Mouse (Mus musculus): Measurements from ENCODE around the gene Dll4. TPM values are rescaled to one million over a fixed set of nuclear protein-coding genes. Genes with fewer than 3 reads are reported as not detected.

The Dll4 gene
- polyA plus RNA-seq, 1 experiment = 24.5 TPM

DNA sequence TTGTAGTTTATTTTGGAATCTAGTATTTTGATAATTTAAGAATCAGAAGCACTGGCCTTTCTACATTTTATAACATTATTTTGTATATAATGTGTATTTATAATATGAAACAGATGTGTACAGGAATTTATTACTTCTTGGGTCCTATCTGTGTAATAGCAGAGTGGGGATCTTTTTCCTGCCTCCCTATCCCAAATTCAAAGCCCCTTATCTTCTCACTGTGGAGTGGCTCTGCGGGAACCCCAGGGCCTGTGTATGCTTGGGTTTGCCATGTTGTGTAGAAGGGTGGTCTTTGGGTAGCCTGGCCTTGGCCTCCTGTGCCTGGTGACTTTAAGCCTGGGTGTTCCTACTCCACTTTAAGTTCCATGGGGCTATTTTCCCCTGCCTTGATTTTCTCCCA, 10.0 kb downstream of the Dll4 start:
- DNase-seq (ENCODE audit: low read depth) = no peak

DNA sequence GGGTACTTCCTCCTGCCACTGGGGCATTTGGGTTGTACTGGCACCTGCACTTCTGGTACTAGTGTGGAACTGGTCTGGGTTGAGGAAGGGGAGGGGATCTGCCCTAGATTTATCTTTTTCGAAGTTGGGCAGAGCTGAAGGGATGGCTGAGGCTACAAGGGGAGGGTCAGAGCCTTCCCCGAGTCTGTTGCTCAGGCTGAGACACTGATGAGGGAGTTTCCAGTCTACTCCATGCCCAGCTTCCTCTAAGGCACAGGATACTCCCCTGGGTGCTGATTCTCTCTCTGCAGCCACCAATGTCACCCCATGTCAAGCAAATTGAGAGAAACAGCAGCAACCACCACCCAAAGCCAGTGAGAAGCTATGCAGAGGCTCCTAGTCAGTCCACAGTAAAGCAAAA, 10.4 kb downstream of the Dll4 start:
- no peak for DNase-seq (ENCODE audit: low read depth)

DNA sequence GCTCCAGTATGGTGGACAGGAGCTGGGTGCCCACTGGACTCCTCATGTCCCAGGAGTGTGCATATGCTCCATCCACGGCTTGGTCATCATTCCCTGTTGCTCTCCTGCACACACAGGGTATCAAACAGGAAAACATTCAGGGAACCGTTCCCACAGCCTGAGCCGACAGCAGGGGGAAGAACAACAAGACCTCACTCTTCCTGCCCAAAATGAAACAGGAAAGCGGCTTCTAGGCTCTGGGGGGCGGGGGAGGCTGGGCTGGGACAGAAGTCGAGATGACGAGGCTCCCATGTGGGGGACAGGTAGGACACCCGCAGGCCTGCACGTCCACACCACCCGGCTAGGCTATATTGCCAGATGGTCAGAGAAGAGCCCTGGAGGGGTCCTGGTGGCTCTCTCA, 10.9 kb downstream of the Dll4 start:
- DNase-seq (ENCODE audit: low read depth) = no peak

DNA sequence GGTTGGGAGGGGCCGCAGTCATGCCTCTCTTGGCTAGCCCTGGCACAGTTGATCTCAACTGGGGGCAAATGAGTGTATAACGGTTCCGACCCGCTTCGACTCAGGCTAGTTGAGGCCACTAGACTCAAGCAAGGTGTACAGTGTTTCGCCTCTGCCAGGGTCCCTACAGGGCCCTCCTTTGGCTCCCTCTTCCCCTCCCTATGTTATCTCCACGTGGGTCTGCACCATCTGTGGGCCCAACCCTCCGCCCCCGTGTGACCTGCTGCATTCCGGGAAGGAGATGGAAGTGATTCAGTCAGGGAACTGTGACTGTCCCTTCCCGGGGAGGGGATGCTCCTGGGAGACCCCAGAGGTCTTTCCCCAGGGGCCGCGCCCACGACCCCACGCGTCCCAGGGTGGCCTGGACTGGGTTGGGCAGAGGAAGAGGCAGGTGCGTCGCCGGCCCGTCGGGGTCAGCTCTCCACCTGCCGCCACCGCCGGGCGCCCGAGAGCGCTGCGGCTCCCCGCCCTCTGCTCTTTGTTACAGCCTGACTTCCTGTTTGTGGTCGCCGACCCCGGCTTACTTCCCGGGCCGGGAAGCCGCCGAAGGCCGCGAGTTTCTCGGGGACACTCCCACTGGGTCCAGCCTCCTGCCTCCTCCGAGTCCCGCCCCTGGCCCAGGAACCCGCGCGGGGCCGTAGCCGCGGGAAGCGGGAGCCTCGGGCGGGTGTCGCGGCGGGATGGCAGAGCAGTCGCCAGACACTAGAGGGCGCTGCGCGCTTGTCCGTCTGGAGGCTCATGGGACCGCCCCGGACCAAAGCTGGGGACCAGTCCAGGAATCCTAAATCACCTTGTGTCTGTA, 12.1 kb downstream of the Dll4 start:
- DNase-seq (ENCODE audit: low read depth) = no peak

DNA sequence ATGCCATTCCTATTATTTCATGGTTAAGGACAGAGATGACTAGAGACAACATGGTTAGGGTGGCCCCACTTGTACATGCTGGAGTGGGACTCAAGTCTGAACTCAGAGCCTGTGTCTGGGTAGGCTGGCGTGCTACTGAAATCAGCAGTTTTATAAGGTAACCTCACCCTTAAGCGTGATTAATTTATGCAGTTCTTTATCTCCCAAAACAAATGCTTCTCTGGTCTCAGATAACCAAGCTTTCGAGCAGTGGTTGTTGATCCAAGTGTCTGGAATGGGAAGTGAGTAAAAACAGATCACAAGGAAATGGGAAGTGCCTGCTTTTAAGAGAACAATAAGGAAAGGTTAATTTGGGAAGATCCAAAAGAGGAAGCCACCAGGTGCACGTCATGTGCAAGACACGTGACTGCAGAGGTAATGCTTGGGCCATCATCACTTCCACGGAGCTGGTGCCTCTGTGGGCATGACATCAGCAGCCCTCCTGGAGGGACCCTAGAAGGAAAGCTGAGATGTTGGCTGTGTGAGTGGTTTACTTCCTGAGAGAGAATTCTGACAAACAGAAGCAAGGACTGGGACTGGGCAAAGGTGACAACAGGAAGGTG, 19.1 kb downstream of the Dll4 start:
- no peak for DNase-seq (ENCODE audit: low read depth)

DNA sequence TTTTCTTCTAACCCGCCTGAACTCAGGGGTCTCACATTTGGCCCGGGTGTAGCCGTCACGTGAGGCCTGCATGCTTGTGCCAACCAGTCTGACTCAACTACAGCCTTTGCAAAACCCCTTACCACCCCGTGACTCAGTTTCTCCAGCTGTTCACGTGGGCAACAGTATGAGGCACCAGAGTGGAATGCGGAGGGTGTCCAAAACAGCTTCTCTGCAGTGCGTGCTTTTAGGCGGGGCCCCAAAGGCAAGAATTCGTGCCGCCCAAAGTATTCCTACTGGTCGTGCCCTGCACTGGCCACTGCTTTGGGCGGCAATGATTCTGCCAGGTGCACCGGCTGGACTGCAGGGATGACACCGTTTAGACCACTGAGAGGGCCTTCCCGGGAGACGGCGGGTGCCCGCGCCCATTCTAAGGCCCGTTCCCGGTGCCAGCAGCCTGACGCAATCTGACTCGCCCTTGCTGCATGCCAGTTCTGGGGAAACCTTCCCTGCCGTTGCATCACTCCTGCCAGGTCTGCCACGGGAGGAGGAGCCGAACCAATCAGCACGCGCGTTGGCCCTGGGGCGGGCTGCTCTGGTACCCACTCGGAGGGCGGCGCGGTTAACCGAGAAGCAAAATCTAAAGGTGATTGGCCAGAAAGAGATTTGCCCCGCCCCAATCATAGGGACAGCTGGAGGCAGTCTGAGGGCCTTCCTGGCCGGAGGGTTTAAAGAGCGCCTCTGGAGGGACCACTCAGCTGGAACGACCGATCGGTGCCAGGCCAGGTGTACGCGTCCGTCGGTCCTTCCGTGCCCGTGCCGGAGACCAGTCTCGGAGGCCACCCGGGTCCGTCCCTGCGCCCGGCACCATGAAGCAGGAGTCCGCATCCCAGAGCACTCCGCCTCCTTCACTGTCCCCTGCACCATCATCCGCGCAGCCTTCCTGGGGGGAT, 25.2 kb downstream of the Dll4 start, which contains the start of gene Chac1:
Gene Chac1 (plus strand): TSS at position 675 of the 932 bp plus-strand sequence.
- no peak for DNase-seq (ENCODE audit: low read depth)

DNA sequence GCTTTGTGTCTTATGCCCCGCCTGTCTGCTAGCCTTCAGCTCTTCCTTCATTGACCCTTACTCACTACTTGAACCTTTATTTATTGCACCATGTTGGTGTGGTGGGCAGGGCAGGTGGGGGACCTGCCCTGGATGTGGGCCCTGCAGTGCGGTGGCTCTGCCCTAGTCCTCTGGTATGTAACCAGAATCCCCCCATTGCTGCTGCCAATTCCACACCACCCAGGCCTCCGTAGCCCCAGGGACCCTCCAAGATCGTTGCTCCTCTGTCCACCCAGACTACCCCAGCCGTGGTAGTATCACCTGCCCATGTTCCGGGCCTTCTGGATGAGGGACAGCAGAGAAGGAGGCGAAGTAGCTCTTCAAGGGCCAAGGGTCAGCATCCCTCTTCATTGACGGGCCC, 28.1 kb downstream of the Dll4 start:
- DNase-seq (ENCODE audit: low read depth) = no peak

DNA sequence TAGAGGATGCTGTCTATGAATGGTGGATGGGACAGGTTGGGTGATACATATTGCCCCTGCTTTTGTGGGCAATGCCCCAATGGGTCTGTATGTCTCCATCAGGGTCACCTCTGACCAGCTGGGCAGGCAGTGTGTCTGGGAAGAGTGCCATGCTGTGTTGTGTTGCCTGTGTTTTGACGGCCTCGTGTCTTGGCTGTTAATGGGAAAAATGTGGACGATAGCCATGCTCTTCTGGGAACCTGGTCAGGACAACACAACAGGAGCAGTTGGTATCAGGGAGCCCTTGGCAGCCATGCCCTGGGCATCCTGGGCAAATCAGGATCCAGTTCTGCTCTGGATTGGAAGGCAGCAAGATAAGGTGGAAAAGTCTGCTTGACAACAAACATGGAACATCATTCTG, 29.5 kb downstream of the Dll4 start:
- no peak for DNase-seq (ENCODE audit: low read depth)

DNA sequence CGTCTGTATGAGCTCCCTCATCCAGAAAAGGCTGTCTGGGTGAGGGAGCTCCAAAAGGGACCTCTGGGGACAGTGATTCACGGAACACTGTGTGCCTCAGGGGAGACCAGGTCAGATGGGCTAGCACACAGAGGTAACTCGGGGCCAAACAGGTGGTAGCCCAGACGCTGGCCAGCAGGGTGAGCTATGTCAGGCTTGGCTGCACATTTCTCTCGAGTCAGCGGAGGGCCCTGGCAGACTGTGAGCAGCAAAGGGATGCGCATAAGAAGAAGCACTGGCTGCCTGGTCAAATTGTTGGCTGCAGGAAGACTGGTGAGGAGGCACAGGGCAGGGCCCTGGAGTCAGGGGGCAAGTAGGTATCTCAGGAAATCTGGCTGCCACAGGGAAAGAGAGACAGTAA, 30.1 kb downstream of the Dll4 start:
- DNase-seq (ENCODE audit: low read depth) = no peak

DNA sequence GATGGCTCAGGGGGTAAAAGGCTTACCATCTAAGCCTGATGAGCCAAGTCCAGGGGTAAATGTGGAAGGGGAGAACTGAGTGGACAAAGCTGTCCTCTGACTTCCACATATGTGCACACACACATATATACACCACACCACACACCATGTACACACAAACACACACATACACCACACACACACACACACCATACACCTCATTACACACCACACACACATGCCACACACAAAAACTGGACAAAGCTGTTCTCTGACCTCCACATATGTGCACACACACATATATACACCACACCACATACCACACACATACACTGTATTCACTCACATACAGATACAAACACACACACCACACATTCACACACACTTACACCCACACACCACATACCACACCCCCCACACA, 30.7 kb downstream of the Dll4 start:
- DNase-seq (ENCODE audit: low read depth) = no peak

DNA sequence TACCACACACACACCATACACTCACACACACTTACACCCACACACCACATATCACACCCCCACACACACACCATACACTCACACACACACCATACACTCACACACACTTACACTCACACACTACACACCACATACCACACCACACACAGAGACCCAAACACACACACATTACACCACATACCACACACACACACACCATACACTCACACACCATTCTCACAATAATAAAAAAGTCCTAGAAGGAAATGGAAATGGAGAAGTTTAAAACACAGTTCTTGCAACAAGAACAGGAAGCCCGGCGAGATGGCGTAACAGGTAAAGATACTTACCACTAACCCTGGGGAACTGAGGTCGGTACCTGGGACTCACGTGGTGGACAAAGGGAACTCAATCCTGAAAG, 31.2 kb downstream of the Dll4 start:
- DNase-seq (ENCODE audit: low read depth) = no peak

DNA sequence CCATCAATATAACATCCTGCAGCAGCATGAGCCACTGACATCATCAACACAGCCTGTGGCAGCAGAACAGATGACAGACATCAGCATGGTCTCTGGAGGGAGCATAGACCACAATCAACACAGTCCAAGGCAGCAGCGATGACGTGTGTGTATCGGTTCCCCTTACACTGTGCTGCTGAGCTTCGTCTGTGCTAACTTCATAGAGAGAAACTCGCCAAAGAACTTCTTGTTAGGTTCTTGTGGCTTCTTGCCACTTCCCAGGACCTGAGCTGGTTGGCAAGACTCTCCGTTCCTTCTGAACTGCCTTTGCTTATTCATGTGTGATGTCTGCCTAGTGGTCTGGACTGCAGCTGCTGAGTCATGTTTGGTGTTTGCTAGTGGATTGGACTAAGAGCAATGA, 32.7 kb downstream of the Dll4 start:
- DNase-seq (ENCODE audit: low read depth) = no peak

DNA sequence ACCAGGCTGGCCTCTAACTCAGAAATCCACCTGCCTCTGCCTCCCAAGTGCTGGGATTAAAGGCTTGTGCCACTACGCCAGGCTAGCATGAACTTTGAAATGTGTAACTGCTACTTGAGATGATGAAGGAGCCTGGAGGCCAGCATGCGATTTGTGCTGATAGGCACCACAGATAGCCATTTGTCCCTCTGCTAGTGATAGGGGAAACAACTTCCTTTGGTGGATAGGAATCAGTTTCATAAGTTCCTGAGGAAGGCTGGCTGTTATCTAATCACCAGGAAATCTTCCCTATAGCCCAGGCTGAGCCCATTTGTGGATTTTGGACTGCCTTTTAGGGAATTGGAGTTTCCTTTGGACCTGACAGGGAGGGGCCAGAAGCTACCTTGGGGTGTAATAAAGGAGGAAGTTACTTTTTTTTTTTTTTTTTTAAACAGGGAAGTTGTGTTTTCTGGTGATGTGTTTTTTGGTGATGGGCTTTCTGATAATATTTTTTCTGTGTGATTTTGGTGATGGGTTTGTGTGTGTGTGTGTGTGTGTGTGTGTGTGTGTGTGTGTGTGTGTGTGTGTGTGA, 34.2 kb downstream of the Dll4 start:
- DNase-seq (ENCODE audit: low read depth) = no peak

DNA sequence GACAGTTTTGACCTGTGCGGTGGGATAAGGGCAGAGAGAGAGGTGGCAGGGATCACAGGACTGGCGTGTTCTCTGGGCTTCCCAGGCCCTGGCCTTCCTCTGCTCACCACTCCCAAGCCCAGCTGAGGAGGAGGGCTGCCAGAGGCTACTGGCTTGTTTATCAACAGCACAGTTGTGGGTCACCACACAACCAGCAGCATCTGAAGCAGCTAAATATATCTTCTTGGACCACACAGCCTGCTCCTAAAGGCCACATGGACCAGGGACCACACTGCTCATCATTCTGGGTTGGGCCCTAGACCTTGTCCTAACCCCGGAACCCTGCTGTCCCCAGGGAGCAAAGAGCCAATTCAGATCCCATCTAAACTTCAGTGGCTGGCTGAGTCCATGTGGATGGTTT, 39.4 kb downstream of the Dll4 start:
- no peak for DNase-seq (ENCODE audit: low read depth)

DNA sequence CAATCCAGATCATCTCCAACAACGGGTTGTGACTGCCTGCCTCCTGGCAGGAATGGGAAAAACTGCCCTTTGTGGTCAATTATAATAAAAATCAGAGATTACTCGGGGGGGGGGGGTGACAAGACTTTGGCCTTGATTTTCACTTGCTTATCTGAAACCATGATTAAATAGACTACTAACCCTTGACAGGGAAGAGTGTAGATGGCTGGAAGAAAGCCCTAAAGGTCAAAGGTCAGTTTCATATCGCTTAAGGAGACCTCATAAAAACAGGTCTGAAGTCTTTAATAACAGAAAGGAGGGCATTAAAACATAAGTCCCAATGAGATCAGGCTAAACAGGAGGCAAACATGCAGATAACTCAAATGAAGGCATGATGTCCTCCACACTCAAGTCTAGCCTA, 41.8 kb downstream of the Dll4 start:
- DNase-seq (ENCODE audit: low read depth) = no peak

DNA sequence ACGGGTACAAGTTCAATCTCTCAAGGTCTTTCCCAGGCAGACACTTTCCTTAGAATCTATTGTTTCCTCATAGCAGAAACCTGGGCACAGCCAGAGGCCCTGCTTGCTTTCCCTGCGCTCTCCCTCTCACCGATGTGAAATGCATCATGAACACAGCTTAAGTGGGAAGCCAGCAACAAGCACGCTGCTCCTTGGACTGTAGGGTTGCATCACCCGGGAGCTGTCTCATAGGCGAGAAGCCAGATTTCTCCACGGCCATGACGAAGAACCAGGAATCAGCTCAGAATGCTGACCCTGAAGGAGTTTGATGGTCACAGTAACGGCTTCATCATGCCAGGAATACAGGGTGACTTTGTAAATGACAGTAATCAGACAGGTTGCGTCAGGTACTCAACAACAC, 44.5 kb downstream of the Dll4 start:
- peak; percentile 17 for DNase-seq (ENCODE audit: low read depth)

DNA sequence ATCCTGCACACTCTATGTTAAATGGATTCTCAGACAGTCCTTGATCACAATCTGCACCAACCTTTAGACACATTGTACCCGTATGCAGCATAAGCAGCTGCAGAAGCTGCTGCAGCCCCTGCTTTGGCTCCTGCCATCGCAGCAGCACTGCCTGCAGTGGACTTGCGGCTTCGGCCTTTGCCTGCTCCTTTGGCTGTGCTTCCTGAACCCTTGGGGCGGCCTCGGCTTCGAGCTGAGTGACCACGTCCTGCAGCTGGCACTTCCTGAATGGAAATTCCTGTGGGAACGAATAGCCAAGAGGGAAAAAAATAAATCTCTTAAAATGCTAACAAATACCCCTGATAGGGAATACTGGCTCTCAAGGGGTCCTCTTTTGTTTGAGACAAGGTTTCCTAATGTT, 51.7 kb downstream of the Dll4 start:
- DNase-seq (ENCODE audit: low read depth) = no peak

DNA sequence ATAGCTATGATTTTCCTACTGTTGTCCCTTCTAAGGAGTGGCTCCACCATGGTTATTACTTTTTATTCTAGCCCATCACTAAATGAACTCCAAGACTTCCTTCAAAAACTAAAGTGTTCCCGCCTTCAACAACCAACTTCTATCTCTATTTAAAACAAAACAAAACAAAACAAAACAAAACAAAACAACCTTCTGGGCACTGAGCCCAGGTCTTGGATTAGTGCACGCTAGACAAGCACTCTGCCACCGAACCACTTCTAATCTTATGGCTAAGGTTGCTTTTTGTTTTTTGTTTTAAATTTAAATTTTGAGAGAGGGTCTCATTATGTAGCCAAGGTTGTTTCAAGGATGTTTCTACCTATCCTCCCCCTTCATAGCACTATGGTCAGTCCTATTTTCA, 52.2 kb downstream of the Dll4 start:
- DNase-seq (ENCODE audit: low read depth) = no peak

DNA sequence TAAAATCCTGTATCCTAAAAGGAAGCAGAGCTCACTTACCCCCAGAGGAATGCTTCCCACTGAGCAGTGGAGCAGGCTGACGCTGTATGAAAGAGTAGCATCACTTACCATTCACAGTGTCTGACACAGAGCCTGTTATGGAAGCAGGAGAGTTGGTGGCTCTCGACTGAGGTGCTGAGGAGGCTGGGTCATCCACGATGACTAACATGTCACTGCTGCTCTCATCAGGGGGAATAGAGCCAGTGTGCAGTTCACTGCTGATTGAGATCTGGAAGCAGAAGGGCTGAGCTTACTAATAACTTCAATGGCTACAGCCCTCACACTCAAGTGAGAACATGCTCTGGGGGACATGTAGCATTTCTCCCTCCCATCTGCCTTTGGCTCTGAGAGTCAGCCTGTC, 53.9 kb downstream of the Dll4 start:
- no peak for DNase-seq (ENCODE audit: low read depth)
